Mouse (Mus musculus) embryonic fibroblast, embryonic 13.5 days (primary cell): ENCODE results near the gene Galntl6. TPM values are rescaled to one million over a fixed set of nuclear protein-coding genes. Genes with fewer than 3 reads are reported as not detected.

Experiments used
- H3K27ac ChIP-seq: 2 replicates; pipeline ENCODE4 v1.5.1; 2012; ENCODE audit warnings: low read length, control low read depth, inconsistent platforms; ENCODE audit not compliant: insufficient read depth
- H3K4me1 ChIP-seq: 2 replicates; pipeline ENCODE4 v1.6.1; 2011; ENCODE audit warnings: low read length; ENCODE audit not compliant: control insufficient read depth, insufficient read depth
- H3K4me3 ChIP-seq: 2 replicates; pipeline ENCODE4 v1.5.1; 2011; ENCODE audit warnings: mild to moderate bottlenecking, control low read depth, low read length; ENCODE audit not compliant: insufficient read depth
- CTCF ChIP-seq: IDR thresholded peaks from 2 replicates; pipeline ENCODE4 v1.5.1; 2011; ENCODE audit warnings: mild to moderate bottlenecking, control low read depth, low read length, moderate library complexity, borderline replicate concordance; ENCODE audit not compliant: insufficient read depth
- POLR2A ChIP-seq: IDR thresholded peaks from 2 replicates; pipeline ENCODE4 v1.6.1; 2011; ENCODE audit warnings: low read depth, mild to moderate bottlenecking, control low read depth, low read length, moderate library complexity
- polyA plus RNA-seq: library from polyadenylated mRNA; stranded (reverse); fragments of >200 nt; gene quantifications from 2 replicates; pipeline ENCODE4 v1.2.4, GENCODE M21; 2011; ENCODE audit warnings: low read depth; ENCODE audit not compliant: missing spikeins, insufficient read length

The Galntl6 gene
- polyA plus RNA-seq, 1 experiment = not detected

GRCm38 (mm10) chr8:57958121-57958901, 954.1 kb downstream of the Galntl6 start:
- H3K4me1 ChIP-seq = no peaks in the 10 kb centered on the region
- H3K27ac ChIP-seq = no peak overlapping the region
- TF ChIP-seq POLR2A = no peak
- no peak for TF ChIP-seq CTCF
- no peak overlapping the region for H3K4me3 ChIP-seq

GRCm38 (mm10) chr8:57955501-57955900, 956.9 kb downstream of the Galntl6 start:
- Histone ChIP-seq H3K27ac (no peak overlapping the region), H3K4me3 (no peak overlapping the region), H3K4me1 (no peaks in the 10 kb centered on the region)
- TF ChIP-seq CTCF (no peak), POLR2A (no peak)

DNA sequence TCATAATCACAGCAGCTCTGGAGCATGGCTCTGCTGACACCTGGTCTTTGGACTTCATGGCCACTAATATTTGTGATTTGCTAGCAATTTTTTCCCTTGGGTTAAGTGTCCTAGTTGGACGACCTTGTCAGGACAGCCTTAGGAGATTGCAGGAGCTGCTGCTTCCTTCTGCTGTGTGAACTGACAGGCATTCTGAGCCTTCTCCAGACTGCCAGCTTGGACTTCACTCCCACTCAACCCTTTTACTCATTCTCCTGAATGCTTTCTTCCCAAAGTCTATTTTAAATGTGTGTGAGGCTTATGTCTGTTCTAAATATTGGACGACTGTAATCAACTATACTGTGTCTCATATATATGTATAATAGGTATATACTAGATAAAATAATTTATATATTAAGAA, 971.3 kb downstream of the Galntl6 start:
- no peaks in the 10 kb centered on the region for H3K4me1 ChIP-seq
- TF ChIP-seq CTCF (no peak), POLR2A (no peak)
- no peak overlapping the region for H3K27ac ChIP-seq
- no peak overlapping the region for H3K4me3 ChIP-seq

DNA sequence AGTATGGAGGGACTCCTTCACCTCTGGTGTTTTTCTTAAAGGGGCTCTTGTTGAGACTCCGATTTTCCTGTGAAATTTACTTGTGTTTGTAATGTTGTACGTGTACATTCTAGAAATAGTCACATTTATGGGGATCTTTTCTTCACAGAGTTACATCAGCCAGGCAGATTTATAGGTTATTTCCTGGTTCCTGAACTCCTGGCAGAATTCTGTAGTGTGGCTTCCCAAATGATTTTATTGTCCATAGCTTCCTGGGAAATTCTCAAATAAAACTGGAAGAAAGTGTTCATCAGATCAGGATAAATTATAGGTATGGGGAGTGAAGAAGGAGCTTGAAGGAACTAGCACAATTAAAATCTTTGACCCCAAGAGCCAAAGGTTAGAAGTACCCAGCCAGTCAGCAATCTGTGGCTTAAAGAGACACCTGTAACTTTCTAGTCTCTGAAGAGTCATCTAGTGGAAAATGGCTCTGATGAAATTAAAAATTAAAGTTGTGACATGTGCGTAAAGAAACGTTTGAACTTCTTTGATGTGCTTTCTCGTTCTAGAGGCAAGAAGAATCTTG, 972.5 kb downstream of the Galntl6 start:
- H3K27ac ChIP-seq = no peak overlapping the region
- no peaks in the 10 kb centered on the region for H3K4me1 ChIP-seq
- TF ChIP-seq POLR2A (no peak), CTCF (no peak)
- no peak overlapping the region for H3K4me3 ChIP-seq

GRCm38 (mm10) chr8:57939177-57939855, 973.1 kb downstream of the Galntl6 start:
- no peak for TF ChIP-seq POLR2A
- no peak for TF ChIP-seq CTCF
- Histone ChIP-seq H3K27ac (no peak overlapping the region), H3K4me1 (no peaks in the 10 kb centered on the region), H3K4me3 (no peak overlapping the region)

GRCm38 (mm10) chr8:57927074-57927473, 985.4 kb downstream of the Galntl6 start:
- no peaks in the 10 kb centered on the region for H3K4me1 ChIP-seq
- TF ChIP-seq CTCF = no peak
- TF ChIP-seq POLR2A = no peak
- H3K4me3 ChIP-seq = no peak overlapping the region
- no peak overlapping the region for H3K27ac ChIP-seq

GRCm38 (mm10) chr8:57923556-57923955, 988.9 kb downstream of the Galntl6 start:
- Histone ChIP-seq H3K4me1 (no peaks in the 10 kb centered on the region), H3K27ac (no peak overlapping the region), H3K4me3 (no peak overlapping the region)
- TF ChIP-seq POLR2A (no peak), CTCF (no peak)

DNA sequence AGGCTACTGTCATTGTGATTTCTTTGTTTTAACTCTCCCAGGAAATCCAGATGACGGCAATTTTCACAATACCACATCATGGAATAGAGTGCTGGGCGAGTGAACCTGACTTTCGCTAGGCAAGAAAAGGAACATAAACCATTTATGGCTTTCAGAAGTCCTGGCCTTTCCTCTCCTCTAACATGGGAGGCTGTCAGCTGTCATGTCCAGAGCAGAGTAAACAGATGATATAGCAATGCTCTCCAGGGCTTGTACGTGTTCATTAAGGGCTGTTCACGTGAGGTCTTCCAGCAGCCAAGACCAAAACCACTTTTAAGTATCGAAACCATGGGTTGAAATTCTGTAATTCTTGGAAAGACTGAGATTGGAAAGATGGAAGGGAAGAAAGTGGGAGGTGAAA, 989.3 kb downstream of the Galntl6 start:
- no peak overlapping the region for H3K27ac ChIP-seq
- TF ChIP-seq POLR2A = no peak
- TF ChIP-seq CTCF = no peak
- no peak overlapping the region for H3K4me3 ChIP-seq
- no peaks in the 10 kb centered on the region for H3K4me1 ChIP-seq

GRCm38 (mm10) chr8:57922214-57923070, 990.0 kb downstream of the Galntl6 start:
- H3K27ac ChIP-seq = no peak overlapping the region
- H3K4me3 ChIP-seq = no peak overlapping the region
- no peaks in the 10 kb centered on the region for H3K4me1 ChIP-seq
- TF ChIP-seq CTCF = no peak
- no peak for TF ChIP-seq POLR2A
